In genomic region chr10:96586191-96586880, GRCm38 (mm10) we compare ENCODE assay signal across 21 mouse cellular contexts. TPM values are rescaled to one million over a fixed set of nuclear protein-coding genes. Genes with fewer than 3 reads are reported as not detected.
A peak's percentile ranks its signal among the peaks of the same experiment; 100 is the strongest.
DNase-seq lines count a peak whose midpoint lies in the region; ATAC-seq and TF ChIP-seq lines count a peak whose summit lies in the region.
"Had no signal": no experiment of that assay in that cellular context is flagged by ENCODE, and none has a peak within 500 bp of the region (broad histone marks: within the 10 kb centered on the region; RNA-seq: fewer than 3 reads in every experiment).

No protein-coding gene starts in this region.

- H3K27ac ChIP-seq in spleen, adult 2 months (ENCODE audit: insufficient read depth, low read length) = 0 out of 2 replicates have a peak overlapping the region, but pooled peaks have one; percentile 47
- H3K27ac ChIP-seq in limb, embryonic 12.5 days = peak overlapping the region; percentile 91
- no peak overlapping the region for H3K27ac ChIP-seq in kidney, embryonic 14.5 days (ENCODE audit: low read depth, low read length)
- H3K27ac ChIP-seq: heart, embryonic 13.5 days; hindbrain, embryonic 13.5 days; kidney, embryonic 15.5 days; liver, embryonic 12.5 days; neural tube, embryonic 15.5 days had no signal

- H3K4me2 ChIP-seq in limb, embryonic 12.5 days = peak overlapping the region; percentile 47
- no peak overlapping the region for H3K4me2 ChIP-seq in kidney, embryonic 14.5 days (replicated peaks; ENCODE audit: low read depth, low read length)
- H3K4me2 ChIP-seq: heart, embryonic 13.5 days; hindbrain, embryonic 13.5 days; kidney, embryonic 15.5 days; liver, embryonic 12.5 days; neural tube, embryonic 15.5 days had no signal

- no peak overlapping the region for H3K4me3 ChIP-seq in spleen, adult 2 months (ENCODE audit: extremely low read depth, insufficient read depth, insufficient read length)
- no peak overlapping the region for H3K4me3 ChIP-seq in limb, embryonic 12.5 days (replicated peaks)
- H3K4me3 ChIP-seq in kidney, embryonic 14.5 days (ENCODE audit: low read length) = no peak overlapping the region
- H3K4me3 ChIP-seq: heart, embryonic 13.5 days; hindbrain, embryonic 13.5 days; kidney, embryonic 15.5 days; liver, embryonic 12.5 days; megakaryocyte, embryonic 14.5 days; neural tube, embryonic 15.5 days had no signal

- TF ChIP-seq CTCF in spleen, adult 2 months (IDR thresholded peaks at IDR 0.05; ENCODE audit: extremely low read depth, insufficient read depth, insufficient read length, insufficient replicate concordance) = no peak

- DNase-seq in embryo, embryonic 11 days = peak; percentile 8
- no peak for DNase-seq in embryo, embryonic 10.5 days (ENCODE audit: low spot score)
- DNase-seq in spleen, adult 2 months (ENCODE audit: low read depth in 1 of 2, low spot score in 2 of 2) = no peak
- no peak for DNase-seq in spleen, adult 18-20 months
- DNase-seq in urinary bladder, adult 18-20 months (ENCODE audit: low spot score in 2 of 2) = no peak
- no peak for DNase-seq in ovary, postnatal 36 days (ENCODE audit: low spot score)
- DNase-seq: adrenal gland, adult 2 months; cerebellum, adult 2 months; kidney, postnatal 4 days; lung, postnatal 10 days; midbrain, embryonic 14.5 days; right cerebral cortex, postnatal 14 days; thymus, postnatal 25 days had no signal

- no peaks in the 10 kb centered on the region for H3K9me3 ChIP-seq in limb, embryonic 12.5 days
- H3K9me3 ChIP-seq in kidney, embryonic 14.5 days (ENCODE audit: control insufficient read depth, low read length) = no peaks in the 10 kb centered on the region
- H3K9me3 ChIP-seq: heart, embryonic 13.5 days; hindbrain, embryonic 13.5 days; kidney, embryonic 15.5 days; liver, embryonic 12.5 days; megakaryocyte, embryonic 14.5 days; neural tube, embryonic 15.5 days had no signal

- TF ChIP-seq POLR2A in spleen, adult 2 months (IDR thresholded peaks at IDR 0.05; ENCODE audit: low read depth, low read length) = no peak

- H3K9ac ChIP-seq in limb, embryonic 12.5 days (replicated peaks) = no peak overlapping the region
- H3K9ac ChIP-seq in kidney, embryonic 14.5 days (ENCODE audit: low read depth, low read length) = no peak overlapping the region
- H3K9ac ChIP-seq: heart, embryonic 13.5 days; hindbrain, embryonic 13.5 days; kidney, embryonic 15.5 days; liver, embryonic 12.5 days; neural tube, embryonic 15.5 days had no signal

- H3K27me3 ChIP-seq in spleen, adult 2 months (ENCODE audit: control insufficient read depth, insufficient read depth, low read length) = no peaks in the 10 kb centered on the region
- no peaks in the 10 kb centered on the region for H3K27me3 ChIP-seq in limb, embryonic 12.5 days
- H3K27me3 ChIP-seq in kidney, embryonic 14.5 days (ENCODE audit: control insufficient read depth, insufficient read depth, low read length) = no peaks in the 10 kb centered on the region
- H3K27me3 ChIP-seq: heart, embryonic 13.5 days; hindbrain, embryonic 13.5 days; kidney, embryonic 15.5 days; liver, embryonic 12.5 days; megakaryocyte, embryonic 14.5 days; neural tube, embryonic 15.5 days had no signal

- H3K36me3 ChIP-seq in spleen, adult 2 months (ENCODE audit: control insufficient read depth, insufficient read depth, low read length) = no peaks in the 10 kb centered on the region
- H3K36me3 ChIP-seq in limb, embryonic 12.5 days = no peaks in the 10 kb centered on the region
- no peaks in the 10 kb centered on the region for H3K36me3 ChIP-seq in kidney, embryonic 14.5 days (ENCODE audit: control insufficient read depth, insufficient read depth, low read length)
- H3K36me3 ChIP-seq: heart, embryonic 13.5 days; hindbrain, embryonic 13.5 days; kidney, embryonic 15.5 days; liver, embryonic 12.5 days; neural tube, embryonic 15.5 days had no signal

- H3K4me1 ChIP-seq in spleen, adult 2 months (ENCODE audit: control insufficient read depth, insufficient read depth, insufficient read length) = peaks cover 3% of the 10 kb centered on the region
- H3K4me1 ChIP-seq in limb, embryonic 12.5 days (replicated peaks) = peaks cover 45% of the 10 kb centered on the region
- no peaks in the 10 kb centered on the region for H3K4me1 ChIP-seq in kidney, embryonic 14.5 days (ENCODE audit: control insufficient read depth, insufficient read depth, low read length)
- H3K4me1 ChIP-seq: heart, embryonic 13.5 days; kidney, embryonic 15.5 days; liver, embryonic 12.5 days had no signal

- WGBS in spleen, adult 2 months = 63% methylated on average over 4 of the region's 4 CpGs
- WGBS in limb, embryonic 12.5 days = 43% methylated on average over 4 of the region's 4 CpGs
- 82% methylated on average over 4 of the region's 4 CpGs for WGBS in kidney, embryonic 14.5 days

- ATAC-seq in limb, embryonic 12.5 days (ENCODE audit: insufficient number of reproducible peaks, insufficient read depth, low FRiP score, low TSS enrichment, low read depth) = peak; percentile 52; the same call in 1 of the 2 replicates
- no peak for ATAC-seq in kidney, embryonic 14.5 days (ENCODE audit: low FRiP score, low TSS enrichment)
- ATAC-seq: liver, embryonic 12.5 days had no signal

RNA-seq across cellular contexts. Expression of gene Btg1, which starts 30.5 kb away (rescaled TPM):
- polyA plus RNA-seq in spleen, adult 2 months (2012; rRNA removed) = 139 and 152 TPM in 2 replicates
- 59.8 and 70.7 TPM in 2 replicates for polyA plus RNA-seq in limb, embryonic 12.5 days (2016; fragmentation: Nextera tagmentation; extraction: Ambion mirVana)
- polyA plus RNA-seq in kidney, embryonic 14.5 days (2014; fragmentation: Nextera tagmentation; extraction: Ambion mirVana) = 47.3 and 55.9 TPM in 2 replicates
